Mouse (Mus musculus) liver, postnatal 0 days (tissue): ENCODE results near the gene Senp1.

Experiments used
- CTCF ChIP-seq: sonication (generic); IDR thresholded peaks from 2 replicates; pipeline ENCODE4 v1.5.1; 2016; ENCODE audit warnings: antibody characterized with exemption, low read depth
- EP300 ChIP-seq: IDR thresholded peaks from 2 replicates; pipeline ENCODE4 v1.6.1; 2016; ENCODE audit warnings: antibody characterized with exemption, low read depth, mild to moderate bottlenecking

DNA sequence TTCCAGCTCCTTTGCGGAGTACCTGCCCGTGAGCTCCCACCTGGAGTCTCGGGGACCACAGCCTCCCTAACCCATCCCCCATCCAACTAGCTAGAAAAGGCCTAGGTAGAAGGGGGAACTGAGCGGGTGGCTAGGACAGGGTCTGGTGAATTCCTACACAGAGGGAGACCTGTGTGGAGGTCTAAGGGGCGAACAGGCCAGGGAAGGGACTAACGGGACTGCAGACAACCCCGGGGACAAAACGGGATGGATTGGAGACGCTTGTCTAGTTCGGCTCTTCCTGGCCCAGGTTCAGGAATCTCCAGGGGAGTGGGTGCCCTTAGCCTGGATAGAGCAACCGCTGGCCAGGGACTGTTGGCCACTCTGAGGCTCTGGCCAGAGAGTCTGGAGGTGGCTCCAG lies 88.4 kb downstream of the Senp1 start:
- no peak for TF ChIP-seq EP300
- no peak for TF ChIP-seq CTCF
